Mouse (Mus musculus) C2C12 (cell line): ENCODE results near the gene Rnf144a. TPM values are rescaled to one million over a fixed set of nuclear protein-coding genes. Genes with fewer than 3 reads are reported as not detected.
A peak's percentile ranks its signal among the peaks of the same experiment; 100 is the strongest.

Experiments
- H3K27me3 ChIP-seq: one replicate; pipeline ENCODE4 v1.6.1; 2011; ENCODE audit not compliant: control insufficient read depth, insufficient read depth, insufficient read length
- H3K36me3 ChIP-seq: one replicate; pipeline ENCODE4 v1.6.1; 2011; ENCODE audit not compliant: control insufficient read depth, insufficient read depth
- H3K4me3 ChIP-seq: one replicate; pipeline ENCODE4 v1.5.1; 2011; ENCODE audit warnings: mild to moderate bottlenecking, control low read depth; ENCODE audit not compliant: poor library complexity, insufficient read depth, severe bottlenecking
- H3K79me2 ChIP-seq: one replicate; pipeline ENCODE4 v1.6.1; 2011; ENCODE audit not compliant: control insufficient read depth, insufficient read depth
- H3K79me3 ChIP-seq: one replicate; pipeline ENCODE4 v1.6.1; 2011; ENCODE audit warnings: low read depth, control low read depth
- H3ac ChIP-seq: one replicate; pipeline ENCODE3; 2011; ENCODE audit warnings: low read depth; ENCODE audit not compliant: control insufficient read depth, insufficient read length
- CEBPB ChIP-seq: IDR thresholded peaks from one replicate; pipeline ENCODE4 v1.6.1; 2011; ENCODE audit warnings: low read depth, mild to moderate bottlenecking, control low read depth, moderate library complexity
- CTCF ChIP-seq: IDR thresholded peaks from one replicate; pipeline ENCODE4 v1.5.1; 2011; ENCODE audit not compliant: control insufficient read depth, insufficient read depth, insufficient read length
- FOSL1 ChIP-seq: IDR thresholded peaks from one replicate; pipeline ENCODE4 v1.8.0; 2011; ENCODE audit warnings: mild to moderate bottlenecking, low read length; ENCODE audit not compliant: poor library complexity, insufficient read depth, severe bottlenecking
- MAX ChIP-seq: IDR thresholded peaks from one replicate; pipeline ENCODE4 v1.6.1; 2011; ENCODE audit warnings: mild to moderate bottlenecking, control low read depth
- MYOD1 ChIP-seq: IDR thresholded peaks from one replicate; pipeline ENCODE4 v1.6.1; 2011; ENCODE audit warnings: low read depth; ENCODE audit not compliant: control insufficient read depth, insufficient read length
- MYOG ChIP-seq: IDR thresholded peaks from one replicate; pipeline ENCODE4 v1.6.1; 2011; ENCODE audit not compliant: control insufficient read depth, insufficient read length; ENCODE audit errors: extremely low read depth
- USF1 ChIP-seq: IDR thresholded peaks from one replicate; pipeline ENCODE4 v1.6.1; 2011; ENCODE audit warnings: low read depth, mild to moderate bottlenecking, control low read depth, moderate library complexity
- polyA plus RNA-seq: library from polyadenylated mRNA; unstranded; fragments of >200 nt; fragmentation: generic; extraction: Trizol; gene quantifications from one replicate; pipeline ENCODE4 v1.2.1, GENCODE M21; 2012; ENCODE audit warnings: missing spikeins

Rnf144a gene
- polyA plus RNA-seq, 1 experiment, result not detected

GRCm38 (mm10) chr12:26399391-26399790 lies 15.7 kb downstream of the Rnf144a start:
- Histone ChIP-seq H3K4me3 (no peak overlapping the region), H3K79me3 (no peaks in the 10 kb centered on the region), H3K36me3 (no peaks in the 10 kb centered on the region), H3K79me2 (no peaks in the 10 kb centered on the region), H3ac (no peak overlapping the region), H3K27me3 (no peaks in the 10 kb centered on the region)
- TF ChIP-seq MYOD1, result no peak
- no peak for TF ChIP-seq CTCF
- no peak for TF ChIP-seq USF1
- no peak for TF ChIP-seq MYOG
- no peak for TF ChIP-seq MAX
- TF ChIP-seq CEBPB, result no peak
- TF ChIP-seq FOSL1, result no peak

DNA sequence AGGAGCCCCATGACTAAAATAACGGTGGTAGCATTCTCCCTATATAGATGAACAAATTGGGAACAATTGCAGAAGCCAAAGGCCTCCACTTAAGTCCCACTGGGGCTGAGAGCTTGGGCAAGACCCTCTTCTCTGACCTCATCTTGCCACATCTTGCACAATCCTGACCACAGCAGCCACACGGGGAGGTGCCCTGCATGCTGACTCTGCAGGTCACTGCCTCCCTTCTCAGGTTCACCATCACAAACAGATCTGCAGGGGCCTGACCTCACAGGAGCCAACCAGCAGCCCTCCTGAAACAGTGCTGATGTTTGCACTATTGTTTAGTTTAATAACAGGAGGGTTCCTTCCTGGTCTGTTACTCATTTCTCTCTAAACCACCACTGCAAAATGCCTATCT lies 16.5 kb downstream of the Rnf144a start:
- TF ChIP-seq MYOD1 (no peak), CEBPB (peak; percentile 52), MYOG (no peak)
- H3K4me3 ChIP-seq, result no peak overlapping the region
- no peaks in the 10 kb centered on the region for H3K79me3 ChIP-seq
- no peaks in the 10 kb centered on the region for H3K79me2 ChIP-seq
- no peaks in the 10 kb centered on the region for H3K36me3 ChIP-seq
- H3K27me3 ChIP-seq, result no peaks in the 10 kb centered on the region
- H3ac ChIP-seq, result no peak overlapping the region

DNA sequence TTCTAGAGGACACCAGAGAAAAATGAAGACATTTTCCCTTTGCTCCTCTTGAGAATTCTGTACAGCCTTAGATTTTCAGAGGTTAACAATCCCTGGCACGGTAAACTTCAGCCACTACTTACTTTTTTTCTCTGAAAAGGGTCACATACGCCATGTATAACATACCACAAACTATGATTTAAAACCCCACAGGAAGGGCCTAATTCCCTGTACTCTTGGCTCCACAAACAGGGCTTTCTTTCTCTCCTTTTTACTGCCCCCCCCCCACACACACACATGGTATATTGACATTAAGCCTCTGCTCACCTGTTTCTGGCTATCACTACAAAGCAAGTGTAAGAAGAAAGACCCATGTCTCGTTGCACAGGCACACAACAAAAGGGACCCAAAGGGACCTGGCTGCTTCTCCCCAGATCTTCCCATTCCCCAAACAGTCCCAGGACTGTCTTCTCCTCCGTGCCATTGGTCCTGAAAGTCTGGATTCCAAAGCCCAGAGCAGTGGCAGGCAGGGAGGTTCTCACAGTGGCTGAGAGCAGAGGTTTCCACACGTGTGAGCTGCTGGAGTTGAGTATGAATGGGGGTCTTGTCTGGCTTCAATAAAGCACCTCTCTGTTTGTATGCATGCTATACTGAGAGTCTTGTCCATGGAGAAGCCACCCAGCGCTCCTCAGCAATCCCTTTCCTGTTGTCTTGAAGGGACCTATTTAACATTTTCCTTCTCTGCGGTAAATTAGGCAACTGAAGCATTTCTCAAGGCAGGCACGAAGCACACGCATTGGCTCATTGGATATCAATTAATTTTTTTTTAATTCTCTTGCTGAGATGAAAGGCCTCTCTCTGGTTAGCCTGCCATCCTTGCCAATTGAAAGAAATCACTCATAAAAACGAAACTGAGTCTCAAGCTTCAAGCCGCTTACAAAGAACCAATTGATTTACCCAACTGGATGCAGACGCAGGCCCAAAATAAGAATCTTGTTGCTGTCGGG lies 20.3 kb downstream of the Rnf144a start:
- H3K27me3 ChIP-seq, result no peaks in the 10 kb centered on the region
- H3K36me3 ChIP-seq, result no peaks in the 10 kb centered on the region
- H3K4me3 ChIP-seq, result no peak overlapping the region
- no peaks in the 10 kb centered on the region for H3K79me3 ChIP-seq
- no peak overlapping the region for H3ac ChIP-seq
- no peaks in the 10 kb centered on the region for H3K79me2 ChIP-seq
- TF ChIP-seq MYOD1 (no peak), FOSL1 (no peak), CEBPB (no peak), MYOG (no peak), MAX (no peak), CTCF (no peak), USF1 (no peak)

DNA sequence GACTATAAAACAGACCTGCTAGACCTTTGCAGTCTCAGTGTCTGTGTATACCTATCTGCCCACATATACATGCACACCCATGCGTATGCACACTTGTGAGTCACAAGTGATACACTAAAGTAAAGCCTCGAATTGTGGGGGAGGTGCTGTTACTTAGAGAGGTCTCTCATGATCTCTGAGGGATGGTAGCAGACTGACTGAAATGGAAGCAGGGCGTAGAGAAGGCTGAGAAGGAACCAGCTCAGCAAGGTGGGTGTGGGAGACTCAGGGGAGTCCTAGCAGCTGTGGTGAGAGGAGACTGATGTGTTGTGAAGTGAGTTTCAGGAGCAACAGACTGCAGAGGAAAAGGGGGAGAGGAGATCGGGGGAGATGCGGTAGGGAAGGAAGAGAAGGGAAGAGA lies 21.8 kb downstream of the Rnf144a start:
- TF ChIP-seq MAX (no peak), MYOD1 (no peak), CTCF (no peak), CEBPB (no peak), MYOG (no peak), FOSL1 (no peak), USF1 (no peak)
- H3K27me3 ChIP-seq, result no peaks in the 10 kb centered on the region
- H3K4me3 ChIP-seq, result no peak overlapping the region
- no peaks in the 10 kb centered on the region for H3K36me3 ChIP-seq
- no peaks in the 10 kb centered on the region for H3K79me2 ChIP-seq
- H3ac ChIP-seq, result no peak overlapping the region
- H3K79me3 ChIP-seq, result no peaks in the 10 kb centered on the region

GRCm38 (mm10) chr12:26391162-26391561 lies 23.9 kb downstream of the Rnf144a start:
- H3K79me2 ChIP-seq, result no peaks in the 10 kb centered on the region
- no peaks in the 10 kb centered on the region for H3K36me3 ChIP-seq
- H3K27me3 ChIP-seq, result no peaks in the 10 kb centered on the region
- TF ChIP-seq MYOG, result no peak
- no peak overlapping the region for H3ac ChIP-seq
- no peaks in the 10 kb centered on the region for H3K79me3 ChIP-seq
- H3K4me3 ChIP-seq, result no peak overlapping the region

DNA sequence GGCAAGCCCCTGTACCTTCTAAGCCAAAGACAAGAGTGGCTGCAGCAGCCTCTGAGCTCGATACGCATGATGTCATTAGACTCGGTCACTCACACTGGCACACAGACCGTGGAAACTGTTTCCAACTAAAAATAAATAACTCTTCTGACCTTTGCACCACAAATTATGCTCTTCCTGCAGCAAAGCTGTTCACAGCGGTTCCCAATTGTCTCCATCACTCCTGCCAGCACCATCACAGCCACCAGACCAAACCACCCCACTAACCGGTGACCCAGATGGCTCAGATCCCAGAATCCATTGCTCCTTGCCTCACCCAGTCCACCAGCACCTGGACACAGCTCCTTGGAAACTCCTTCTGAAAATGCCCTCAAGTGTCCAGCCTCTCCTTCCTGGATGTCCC lies 27.5 kb downstream of the Rnf144a start:
- Histone ChIP-seq H3K27me3 (no peaks in the 10 kb centered on the region), H3K4me3 (no peak overlapping the region), H3K79me3 (no peaks in the 10 kb centered on the region), H3K79me2 (no peaks in the 10 kb centered on the region), H3K36me3 (no peaks in the 10 kb centered on the region), H3ac (no peak overlapping the region)
- TF ChIP-seq USF1, result no peak
- no peak for TF ChIP-seq MYOD1
- no peak for TF ChIP-seq MAX
- no peak for TF ChIP-seq MYOG
